Mouse (Mus musculus): ENCODE results near the gene Ralgds. TPM values are rescaled to one million over a fixed set of nuclear protein-coding genes. Genes with fewer than 3 reads are reported as not detected.

Gene Ralgds
- polyA plus RNA-seq, 2 experiments, result 61.6 to 86.6 TPM

GRCm38 (mm10) chr2:28529856-28530255 is 16.9 kb downstream of the Ralgds start:
- H3K9me3 ChIP-seq (ENCODE audit: control insufficient read depth, low read length), result no peaks in the 10 kb centered on the region
- no peak overlapping the region for H3K4me2 ChIP-seq (replicated peaks; ENCODE audit: low read depth, low read length, severe bottlenecking)
- H3K4me3 ChIP-seq (replicated peaks; ENCODE audit: low read length), result no peak overlapping the region
- WGBS, result 77% methylated on average over 4 of the region's 4 CpGs
- H3K36me3 ChIP-seq (ENCODE audit: control insufficient read depth, insufficient read depth, low read length), result no peaks in the 10 kb centered on the region
- 0 out of 2 replicates have a peak overlapping the region, but pooled peaks have one; percentile 39 for H3K27ac ChIP-seq (replicated peaks; ENCODE audit: low read depth, low read length)
- no peaks in the 10 kb centered on the region for H3K27me3 ChIP-seq (ENCODE audit: control insufficient read depth, insufficient read depth, low read length)
- H3K9ac ChIP-seq (ENCODE audit: low read depth, low read length, severe bottlenecking), result 0 out of 2 replicates have a peak overlapping the region, but pooled peaks have one; percentile 16
- no peak for TF ChIP-seq POLR2A (IDR thresholded peaks at IDR 0.05; ENCODE audit: borderline replicate concordance, extremely low read depth, insufficient read depth, insufficient read length)
- peaks cover 54% of the 10 kb centered on the region for H3K4me1 ChIP-seq (ENCODE audit: control insufficient read depth, insufficient read depth, low read length)
- ATAC-seq (ENCODE audit: low FRiP score, low read depth), result no peak
- DNase-seq (ENCODE audit: low spot score), result no peak

GRCm38 (mm10) chr2:28530311-28530710 is 17.4 kb downstream of the Ralgds start:
- no peaks in the 10 kb centered on the region for H3K36me3 ChIP-seq (ENCODE audit: control insufficient read depth, insufficient read depth, low read length)
- H3K9ac ChIP-seq (ENCODE audit: low read depth, low read length, severe bottlenecking), result 0 out of 2 replicates have a peak overlapping the region, but pooled peaks have one; percentile 16
- no peak for DNase-seq (ENCODE audit: low spot score)
- no peaks in the 10 kb centered on the region for H3K27me3 ChIP-seq (ENCODE audit: control insufficient read depth, insufficient read depth, low read length)
- no peaks in the 10 kb centered on the region for H3K9me3 ChIP-seq (ENCODE audit: control insufficient read depth, low read length)
- ATAC-seq (ENCODE audit: low FRiP score, low read depth), result no peak
- no peak overlapping the region for H3K4me3 ChIP-seq (replicated peaks; ENCODE audit: low read length)
- H3K27ac ChIP-seq (replicated peaks; ENCODE audit: low read depth, low read length), result no peak overlapping the region
- no peak overlapping the region for H3K4me2 ChIP-seq (replicated peaks; ENCODE audit: low read depth, low read length, severe bottlenecking)
- 49% methylated on average over 7 of the region's 7 CpGs for WGBS
- H3K4me1 ChIP-seq (ENCODE audit: control insufficient read depth, insufficient read depth, low read length), result peaks cover 54% of the 10 kb centered on the region
- TF ChIP-seq POLR2A (IDR thresholded peaks at IDR 0.05; ENCODE audit: borderline replicate concordance, extremely low read depth, insufficient read depth, insufficient read length), result no peak

GRCm38 (mm10) chr2:28532938-28533771 is 20.2 kb downstream of the Ralgds start:
- Histone ChIP-seq H3K4me1 (ENCODE audit: control insufficient read depth, insufficient read depth, low read length) (peaks cover 63% of the 10 kb centered on the region), H3K27me3 (ENCODE audit: control insufficient read depth, insufficient read depth, low read length) (no peaks in the 10 kb centered on the region), H3K9ac (ENCODE audit: low read depth, low read length, severe bottlenecking) (peak overlapping the region; percentile 61), H3K27ac (replicated peaks; ENCODE audit: low read depth, low read length) (peak overlapping the region; percentile 65; the same call in 1 of the 2 replicates), H3K4me2 (replicated peaks; ENCODE audit: low read depth, low read length, severe bottlenecking) (peak overlapping the region; percentile 84), H3K36me3 (ENCODE audit: control insufficient read depth, insufficient read depth, low read length) (peaks cover 5% of the 10 kb centered on the region; the same call in 1 of the 2 replicates), H3K9me3 (ENCODE audit: control insufficient read depth, low read length) (no peaks in the 10 kb centered on the region), H3K4me3 (replicated peaks; ENCODE audit: low read length) (peak overlapping the region; percentile 52)
- DNase-seq (ENCODE audit: low spot score) (peak; percentile 92), ATAC-seq (ENCODE audit: low FRiP score, low read depth) (peak; percentile 94)
- 3% methylated on average over 47 of the region's 49 CpGs for WGBS
- TF ChIP-seq POLR2A (IDR thresholded peaks at IDR 0.05; ENCODE audit: borderline replicate concordance, extremely low read depth, insufficient read depth, insufficient read length), result no peak

GRCm38 (mm10) chr2:28533901-28534435 is 21.0 kb downstream of the Ralgds start:
- peak overlapping the region; percentile 52 for H3K4me3 ChIP-seq (replicated peaks; ENCODE audit: low read length)
- peaks cover 70% of the 10 kb centered on the region for H3K4me1 ChIP-seq (ENCODE audit: control insufficient read depth, insufficient read depth, low read length)
- 50% methylated on average over 7 of the region's 7 CpGs for WGBS
- no peaks in the 10 kb centered on the region for H3K27me3 ChIP-seq (ENCODE audit: control insufficient read depth, insufficient read depth, low read length)
- no peak for TF ChIP-seq POLR2A (IDR thresholded peaks at IDR 0.05; ENCODE audit: borderline replicate concordance, extremely low read depth, insufficient read depth, insufficient read length)
- peak overlapping the region; percentile 61 for H3K9ac ChIP-seq (ENCODE audit: low read depth, low read length, severe bottlenecking)
- ATAC-seq (ENCODE audit: low FRiP score, low read depth) (no peak), DNase-seq (ENCODE audit: low spot score) (no peak)
- peaks cover 5% of the 10 kb centered on the region; the same call in 1 of the 2 replicates for H3K36me3 ChIP-seq (ENCODE audit: control insufficient read depth, insufficient read depth, low read length)
- no peaks in the 10 kb centered on the region for H3K9me3 ChIP-seq (ENCODE audit: control insufficient read depth, low read length)
- H3K27ac ChIP-seq (replicated peaks; ENCODE audit: low read depth, low read length), result peak overlapping the region; percentile 81
- H3K4me2 ChIP-seq (replicated peaks; ENCODE audit: low read depth, low read length, severe bottlenecking), result peak overlapping the region; percentile 84

- no peaks in the 10 kb centered on the region for H3K9me3 ChIP-seq (ENCODE audit: control insufficient read depth, low read length)
- peak overlapping the region; percentile 52 for H3K4me3 ChIP-seq (replicated peaks; ENCODE audit: low read length)
- H3K4me1 ChIP-seq (ENCODE audit: control insufficient read depth, insufficient read depth, low read length), result peaks cover 74% of the 10 kb centered on the region
- 18% methylated on average over 11 of the region's 11 CpGs for WGBS
- H3K9ac ChIP-seq (ENCODE audit: low read depth, low read length, severe bottlenecking), result peak overlapping the region; percentile 61
- peak overlapping the region; percentile 84 for H3K4me2 ChIP-seq (replicated peaks; ENCODE audit: low read depth, low read length, severe bottlenecking)
- peak; percentile 70 for DNase-seq (ENCODE audit: low spot score)
- peak overlapping the region; percentile 81 for H3K27ac ChIP-seq (replicated peaks; ENCODE audit: low read depth, low read length)
- ATAC-seq (ENCODE audit: low FRiP score, low read depth), result peak; percentile 60
- TF ChIP-seq POLR2A (IDR thresholded peaks at IDR 0.05; ENCODE audit: borderline replicate concordance, extremely low read depth, insufficient read depth, insufficient read length), result no peak
- H3K36me3 ChIP-seq (ENCODE audit: control insufficient read depth, insufficient read depth, low read length), result peaks cover 5% of the 10 kb centered on the region; the same call in 1 of the 2 replicates
- no peaks in the 10 kb centered on the region for H3K27me3 ChIP-seq (ENCODE audit: control insufficient read depth, insufficient read depth, low read length)
Observed at GRCm38 (mm10) chr2:28534436-28535262, 21.7 kb downstream of the Ralgds start.

Data from limb, embryonic 14.5 days (tissue).